Mouse (Mus musculus): ENCODE measurements around the gene Rrp1.

The Rrp1 gene

GRCm38 (mm10) chr10:78412319-78413151, at the start of gene Rrp1:
Rrp1 (minus strand) TSS chr10:78413043.
- DNase-seq: peak; percentile 94 to 96

- no peak for DNase-seq
Measured at GRCm38 (mm10) chr10:78461767-78462166, 48.9 kb upstream of the Rrp1 start.

GRCm38 (mm10) chr10:78460463-78460862, 47.6 kb upstream of the Rrp1 start:
- no peak for DNase-seq

- peak in 1 of 2 experiments; percentile 62 for DNase-seq
Measured at GRCm38 (mm10) chr10:78458348-78459111, 45.7 kb upstream of the Rrp1 start.

GRCm38 (mm10) chr10:78457495-78458347, 44.9 kb upstream of the Rrp1 start:
- peak; percentile 77 to 81 for DNase-seq

GRCm38 (mm10) chr10:78456696-78457095, 43.9 kb upstream of the Rrp1 start:
- DNase-seq: no peak

GRCm38 (mm10) chr10:78452641-78453040, 39.8 kb upstream of the Rrp1 start:
- no peak for DNase-seq

- no peak for DNase-seq
Measured at GRCm38 (mm10) chr10:78450761-78451160, 37.9 kb upstream of the Rrp1 start.

- no peak for DNase-seq
Measured at GRCm38 (mm10) chr10:78447396-78447795, 34.6 kb upstream of the Rrp1 start.

GRCm38 (mm10) chr10:78446195-78446594, 33.4 kb upstream of the Rrp1 start:
- DNase-seq: no peak

GRCm38 (mm10) chr10:78442292-78442691, 29.4 kb upstream of the Rrp1 start:
- DNase-seq: no peak

GRCm38 (mm10) chr10:78441606-78442005, 28.8 kb upstream of the Rrp1 start:
- DNase-seq: no peak

- DNase-seq: peak in 1 of 2 experiments; percentile 26
Measured at GRCm38 (mm10) chr10:78440812-78441211, 28.0 kb upstream of the Rrp1 start.

- peak; percentile 19 to 65 for DNase-seq
Measured at GRCm38 (mm10) chr10:78439990-78440389, 27.1 kb upstream of the Rrp1 start.

GRCm38 (mm10) chr10:78439550-78439949, 26.7 kb upstream of the Rrp1 start:
- peak in 1 of 2 experiments; percentile 26 for DNase-seq

- DNase-seq: peak; percentile 62 to 83
Measured at GRCm38 (mm10) chr10:78438094-78438493, 25.3 kb upstream of the Rrp1 start.

- no peak for DNase-seq
Measured at GRCm38 (mm10) chr10:78432853-78433252, 20.0 kb upstream of the Rrp1 start.

GRCm38 (mm10) chr10:78429776-78430175, 16.9 kb upstream of the Rrp1 start:
- no peak for DNase-seq

- no peak for DNase-seq
Measured at GRCm38 (mm10) chr10:78429180-78429579, 16.3 kb upstream of the Rrp1 start.

- no peak for DNase-seq
Measured at GRCm38 (mm10) chr10:78428070-78428469, 15.2 kb upstream of the Rrp1 start.

GRCm38 (mm10) chr10:78426117-78426735, 13.4 kb upstream of the Rrp1 start:
- DNase-seq: peak; percentile 57 to 64

Measured in lung, postnatal 4 days (tissue).